Mouse (Mus musculus): ENCODE results near the gene Tmem164. TPM values are rescaled to one million over a fixed set of nuclear protein-coding genes. Genes with fewer than 3 reads are reported as not detected.

Gene Tmem164
- polyA plus RNA-seq, 1 experiment from 2014 or later, result 42.9 TPM

DNA sequence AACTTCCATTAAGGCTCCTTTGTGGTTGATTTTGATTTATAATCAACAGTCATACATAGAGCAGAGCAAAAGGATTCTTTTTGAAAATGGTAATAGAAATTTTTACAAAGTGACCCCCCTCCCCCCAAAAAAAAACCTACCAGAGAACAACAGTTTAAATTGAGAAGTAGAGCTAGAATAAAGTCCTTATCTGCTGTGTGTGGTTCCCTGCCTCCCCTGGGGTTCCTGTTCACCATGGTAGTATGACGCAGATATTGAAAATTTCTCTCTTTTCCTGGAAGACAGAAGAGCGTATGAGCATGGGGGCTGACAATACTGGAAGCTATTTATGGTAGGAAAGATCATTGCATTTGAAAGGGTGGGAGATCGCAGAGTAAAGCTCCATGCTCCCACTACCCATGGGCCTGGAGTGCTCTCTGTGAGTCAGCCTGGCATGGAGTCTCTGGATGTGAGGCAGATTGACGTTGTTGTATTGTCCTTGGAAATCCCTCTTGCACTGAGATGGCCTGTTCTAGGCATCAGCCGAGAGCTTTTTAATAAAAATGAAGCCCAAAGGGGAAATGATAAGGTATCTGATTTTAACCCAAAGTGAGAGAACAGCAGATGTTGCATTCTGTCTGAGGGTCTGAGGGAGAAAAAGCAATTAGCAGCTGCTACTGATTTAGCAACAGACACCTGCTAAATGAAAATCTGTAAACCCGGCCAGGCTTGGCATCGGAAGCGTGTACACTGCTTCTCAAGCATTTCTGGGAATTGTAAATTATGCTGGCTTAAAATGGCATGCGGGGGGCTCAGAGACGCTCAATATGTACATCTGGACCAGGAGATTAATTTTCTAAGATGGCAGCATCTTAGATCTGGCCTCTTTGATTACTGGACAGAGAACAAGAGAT lies 105.2 kb downstream of the Tmem164 start:
- Histone ChIP-seq H3K27me3 (ENCODE audit: insufficient read depth, poor library complexity, severe bottlenecking) (peaks cover 12% of the 10 kb centered on the region), H3K4me1 (replicated peaks) (no peaks in the 10 kb centered on the region), H3K9me3 (no peaks in the 10 kb centered on the region), H3K4me3 (no peak overlapping the region), H3K36me3 (peaks cover 6% of the 10 kb centered on the region; the same call in 1 of the 2 replicates), H3K27ac (no peak overlapping the region)
- WGBS, result 88% methylated on average over 10 of the region's 10 CpGs
- DNase-seq (ENCODE audit: low spot score), result no peak

DNA sequence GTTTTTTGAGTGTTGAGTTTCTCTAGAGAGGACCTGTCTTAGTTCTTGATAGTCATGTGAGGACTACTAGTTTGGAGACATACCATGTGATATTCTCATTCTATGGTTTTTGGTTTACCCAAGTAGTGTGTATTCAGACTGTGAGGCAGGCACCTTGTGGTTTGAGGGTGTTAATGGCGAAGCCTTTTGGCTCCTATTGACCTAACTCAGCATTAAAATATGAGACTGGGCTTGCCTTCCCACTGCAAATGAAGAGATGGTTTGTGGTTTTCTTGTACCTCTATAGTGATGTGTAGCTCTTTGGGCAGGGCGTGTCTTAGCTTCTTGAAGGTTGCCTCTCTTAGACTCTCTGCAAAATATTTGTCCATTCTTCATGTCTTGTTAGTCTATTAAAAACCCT lies 111.0 kb downstream of the Tmem164 start:
- 87% methylated on average over 2 of the region's 2 CpGs for WGBS

DNA sequence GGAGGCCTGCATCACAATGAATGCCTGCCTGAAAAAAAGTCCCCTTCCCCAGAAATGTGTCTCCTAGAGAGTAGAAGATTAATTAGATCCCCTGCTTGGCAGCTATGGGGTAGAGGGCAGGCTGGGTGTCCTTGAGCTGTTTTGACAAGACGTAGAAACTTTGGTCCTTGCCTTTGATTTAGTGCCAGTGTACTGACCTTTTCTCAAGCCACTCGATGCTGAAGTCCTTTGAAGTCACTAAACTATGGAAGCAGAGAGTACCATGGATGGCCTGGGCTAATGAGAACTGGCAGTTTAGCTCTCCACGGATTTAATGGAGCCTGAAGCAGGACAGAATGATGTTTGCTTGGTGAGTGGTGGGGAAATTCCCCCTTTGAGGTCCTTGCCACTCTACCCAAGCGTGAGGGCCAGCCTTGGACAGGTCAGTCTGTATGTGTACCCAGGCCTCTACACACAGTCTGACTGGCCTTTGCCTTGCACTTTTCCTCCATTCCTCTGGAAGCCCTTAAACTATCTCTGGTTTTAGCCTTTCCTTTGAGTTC lies 112.9 kb downstream of the Tmem164 start:
- peaks cover 15% of the 10 kb centered on the region for H3K27me3 ChIP-seq (ENCODE audit: insufficient read depth, poor library complexity, severe bottlenecking)
- 69% methylated on average over 4 of the region's 4 CpGs for WGBS
- no peaks in the 10 kb centered on the region for H3K36me3 ChIP-seq
- H3K4me1 ChIP-seq (replicated peaks), result no peaks in the 10 kb centered on the region
- H3K27ac ChIP-seq, result no peak overlapping the region
- no peak for DNase-seq (ENCODE audit: low spot score)
- H3K9me3 ChIP-seq, result no peaks in the 10 kb centered on the region
- no peak overlapping the region for H3K4me3 ChIP-seq

More for the DNA sequence above, 111.0 kb downstream of the Tmem164 start:
- Histone ChIP-seq H3K4me1 (replicated peaks) (no peaks in the 10 kb centered on the region), H3K4me3 (no peak overlapping the region), H3K27me3 (ENCODE audit: insufficient read depth, poor library complexity, severe bottlenecking) (peaks cover 27% of the 10 kb centered on the region), H3K36me3 (no peaks in the 10 kb centered on the region), H3K27ac (no peak overlapping the region), H3K9me3 (no peaks in the 10 kb centered on the region)
- no peak for DNase-seq (ENCODE audit: low spot score)

DNA sequence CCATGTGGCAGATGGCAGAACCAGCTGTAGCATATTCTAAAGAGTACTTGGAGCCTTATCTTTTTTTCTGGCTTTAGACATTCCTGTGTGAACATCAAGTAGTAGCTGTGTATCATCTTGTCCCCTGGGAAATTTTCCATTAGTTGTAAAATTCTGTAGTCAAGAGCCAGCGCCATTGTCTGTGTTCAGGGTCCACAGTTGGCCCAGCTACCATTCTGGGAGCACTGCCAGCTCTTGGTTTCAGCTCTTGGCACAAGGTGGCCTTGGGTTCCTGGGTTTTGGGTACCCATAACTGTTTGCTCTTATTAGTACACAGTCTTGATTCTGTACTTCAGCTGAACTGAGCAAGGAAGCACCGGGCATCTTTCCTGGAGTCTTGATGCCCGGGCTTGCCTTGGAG lies 123.4 kb downstream of the Tmem164 start:
- H3K27me3 ChIP-seq (ENCODE audit: insufficient read depth, poor library complexity, severe bottlenecking), result peaks cover 10% of the 10 kb centered on the region; the same call in 1 of the 2 replicates
- H3K27ac ChIP-seq, result no peak overlapping the region
- WGBS, result 91% methylated on average over 3 of the region's 3 CpGs
- no peaks in the 10 kb centered on the region for H3K4me1 ChIP-seq (replicated peaks)
- no peaks in the 10 kb centered on the region for H3K36me3 ChIP-seq
- no peak for DNase-seq (ENCODE audit: low spot score)
- H3K4me3 ChIP-seq, result no peak overlapping the region
- H3K9me3 ChIP-seq, result no peaks in the 10 kb centered on the region

DNA sequence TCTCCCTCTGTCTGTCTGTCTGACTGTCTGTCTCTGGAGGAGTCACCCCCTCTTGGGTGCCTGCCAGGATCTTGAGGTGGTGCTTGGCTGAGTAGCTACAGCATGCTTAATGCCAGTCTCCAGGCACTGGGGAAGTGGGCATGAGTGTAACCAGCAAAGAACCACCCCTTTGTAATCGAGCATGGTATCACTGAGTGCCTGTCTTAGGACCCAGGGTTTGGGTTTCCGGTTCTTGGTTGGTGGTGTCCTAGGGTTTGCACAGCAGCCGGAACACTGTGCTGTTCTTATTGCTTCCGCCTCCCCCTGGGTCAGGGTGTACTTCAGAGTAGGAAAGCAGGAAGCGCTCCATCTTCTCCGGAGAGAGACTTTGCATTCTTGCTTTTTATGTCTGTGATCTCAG lies 124.9 kb downstream of the Tmem164 start:
- H3K9me3 ChIP-seq, result no peaks in the 10 kb centered on the region
- no peak for DNase-seq (ENCODE audit: low spot score)
- no peaks in the 10 kb centered on the region for H3K36me3 ChIP-seq
- H3K27ac ChIP-seq, result no peak overlapping the region
- H3K4me1 ChIP-seq (replicated peaks), result no peaks in the 10 kb centered on the region
- WGBS, result 80% methylated on average over 6 of the region's 6 CpGs
- no peak overlapping the region for H3K4me3 ChIP-seq
- H3K27me3 ChIP-seq (ENCODE audit: insufficient read depth, poor library complexity, severe bottlenecking), result peaks cover 10% of the 10 kb centered on the region; the same call in 1 of the 2 replicates

GRCm38 (mm10) chrX:142806620-142807061 lies 125.4 kb downstream of the Tmem164 start:
- Histone ChIP-seq H3K27ac (no peak overlapping the region), H3K27me3 (ENCODE audit: insufficient read depth, poor library complexity, severe bottlenecking) (peaks cover 10% of the 10 kb centered on the region; the same call in 1 of the 2 replicates), H3K4me3 (no peak overlapping the region), H3K4me1 (replicated peaks) (no peaks in the 10 kb centered on the region), H3K36me3 (no peaks in the 10 kb centered on the region), H3K9me3 (no peaks in the 10 kb centered on the region)
- 46% methylated on average over 10 of the region's 10 CpGs for WGBS
- no peak for DNase-seq (ENCODE audit: low spot score)

DNA sequence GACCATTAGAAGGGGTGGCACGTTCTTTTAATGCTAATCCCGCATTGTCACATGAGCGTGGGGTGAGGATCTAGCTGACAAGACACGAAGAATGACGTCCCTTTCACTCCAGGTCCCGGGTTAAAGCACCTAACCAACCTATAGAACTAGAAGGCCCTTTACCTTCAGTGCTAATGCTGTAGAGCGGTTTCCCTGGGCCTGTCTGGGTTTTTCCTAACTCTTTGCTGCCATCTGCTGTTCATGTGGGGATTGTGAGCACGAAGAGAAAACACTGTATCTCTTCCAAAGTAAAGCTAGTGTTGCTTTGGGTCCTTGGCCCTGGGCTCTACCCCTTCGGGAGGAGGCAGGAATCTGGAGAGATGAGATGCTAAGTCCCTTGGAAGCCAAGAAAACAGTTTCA lies 127.2 kb downstream of the Tmem164 start:
- Histone ChIP-seq H3K27ac (no peak overlapping the region), H3K9me3 (no peaks in the 10 kb centered on the region), H3K4me3 (no peak overlapping the region), H3K36me3 (no peaks in the 10 kb centered on the region), H3K4me1 (replicated peaks) (no peaks in the 10 kb centered on the region), H3K27me3 (ENCODE audit: insufficient read depth, poor library complexity, severe bottlenecking) (peaks cover 10% of the 10 kb centered on the region; the same call in 1 of the 2 replicates)
- 50% methylated on average over 9 of the region's 9 CpGs for WGBS
- peak; percentile 23 for DNase-seq (ENCODE audit: low spot score)

DNA sequence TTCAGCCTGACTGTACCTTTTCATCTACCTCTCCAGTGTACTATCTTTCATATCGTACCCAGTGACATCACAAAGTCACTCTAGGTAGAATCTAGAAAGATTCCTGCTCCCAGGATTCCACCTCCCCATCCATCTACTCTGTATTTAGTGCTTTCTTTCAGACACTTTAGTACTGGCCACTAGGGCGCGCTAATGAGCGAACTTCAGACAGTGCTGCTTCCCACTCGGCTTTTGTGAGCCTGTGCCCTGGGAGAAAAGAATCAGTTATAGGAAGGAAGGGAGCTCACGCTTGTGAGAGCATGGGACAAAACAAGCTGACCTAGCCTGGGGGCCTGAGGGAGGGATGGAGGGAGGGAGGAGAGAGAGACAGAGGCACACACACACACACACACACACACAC lies 131.9 kb downstream of the Tmem164 start:
- DNase-seq (ENCODE audit: low spot score), result peak; percentile 39
- Histone ChIP-seq H3K4me1 (replicated peaks) (no peaks in the 10 kb centered on the region), H3K9me3 (no peaks in the 10 kb centered on the region), H3K36me3 (no peaks in the 10 kb centered on the region), H3K27ac (no peak overlapping the region), H3K27me3 (ENCODE audit: insufficient read depth, poor library complexity, severe bottlenecking) (peaks cover 6% of the 10 kb centered on the region; the same call in 1 of the 2 replicates), H3K4me3 (no peak overlapping the region)
- WGBS, result 15% methylated on average over 6 of the region's 6 CpGs

DNA sequence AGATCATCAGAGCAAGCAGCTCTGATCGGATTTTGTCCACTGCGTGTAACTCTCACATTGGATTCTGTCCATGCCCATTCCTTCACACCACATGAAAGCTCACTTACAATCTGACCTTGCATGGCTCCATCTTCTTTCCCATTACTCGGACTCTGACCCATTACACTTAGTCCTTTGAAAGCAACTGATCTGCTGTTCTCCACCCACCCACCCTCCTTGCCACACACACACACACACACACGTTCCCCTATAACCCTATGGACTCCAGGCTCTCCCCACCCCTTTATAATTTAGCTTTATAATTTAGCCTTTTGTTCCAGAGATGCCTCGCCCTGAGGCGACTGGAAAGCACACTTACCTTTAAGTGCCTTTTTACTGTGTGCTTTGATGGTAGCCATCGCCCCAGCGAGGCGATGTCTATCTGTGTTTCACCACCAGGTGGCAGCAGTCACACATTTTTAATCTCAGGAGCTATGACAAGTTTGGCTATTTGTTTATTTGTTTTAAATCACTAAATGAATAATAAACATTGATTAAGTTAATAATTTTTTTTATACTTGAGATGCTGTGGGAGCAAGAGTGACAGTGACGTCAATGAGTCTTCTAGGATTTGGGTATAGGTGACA lies 137.0 kb downstream of the Tmem164 start:
- Histone ChIP-seq H3K4me1 (replicated peaks) (no peaks in the 10 kb centered on the region), H3K27me3 (ENCODE audit: insufficient read depth, poor library complexity, severe bottlenecking) (peaks cover 11% of the 10 kb centered on the region; the same call in 1 of the 2 replicates), H3K4me3 (no peak overlapping the region), H3K27ac (no peak overlapping the region), H3K9me3 (no peaks in the 10 kb centered on the region), H3K36me3 (no peaks in the 10 kb centered on the region)
- WGBS, result 44% methylated on average over 10 of the region's 10 CpGs
- peak; percentile 16 for DNase-seq (ENCODE audit: low spot score)

GRCm38 (mm10) chrX:142821239-142821638 lies 140.0 kb downstream of the Tmem164 start:
- Histone ChIP-seq H3K4me3 (no peak overlapping the region), H3K27me3 (ENCODE audit: insufficient read depth, poor library complexity, severe bottlenecking) (peaks cover 8% of the 10 kb centered on the region; the same call in 1 of the 2 replicates), H3K9me3 (no peaks in the 10 kb centered on the region), H3K4me1 (replicated peaks) (no peaks in the 10 kb centered on the region), H3K27ac (no peak overlapping the region), H3K36me3 (no peaks in the 10 kb centered on the region)
- DNase-seq (ENCODE audit: low spot score), result no peak
- WGBS, result 85% methylated on average over 6 of the region's 6 CpGs

DNA sequence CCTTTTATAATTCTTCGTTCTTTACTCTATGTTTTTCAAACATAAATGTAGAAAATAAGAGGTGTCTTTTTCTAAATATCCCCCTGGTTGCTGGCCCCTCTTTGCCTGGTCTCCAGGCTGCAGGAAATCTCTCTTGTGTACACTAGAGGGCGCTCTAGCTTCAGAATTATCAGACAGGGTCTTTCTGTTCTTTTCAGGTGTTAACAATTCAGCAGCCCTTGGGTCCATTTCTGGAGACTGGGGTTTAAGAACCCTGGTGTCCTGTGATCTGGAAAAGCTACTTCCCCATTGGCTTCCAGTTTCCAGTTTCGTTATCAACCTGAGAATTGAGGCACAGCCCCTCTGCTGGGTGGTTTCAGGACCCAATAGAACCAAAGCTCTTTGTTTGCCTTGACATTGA lies 140.6 kb downstream of the Tmem164 start:
- Histone ChIP-seq H3K36me3 (no peaks in the 10 kb centered on the region), H3K27me3 (ENCODE audit: insufficient read depth, poor library complexity, severe bottlenecking) (peaks cover 8% of the 10 kb centered on the region; the same call in 1 of the 2 replicates), H3K9me3 (no peaks in the 10 kb centered on the region), H3K4me3 (no peak overlapping the region), H3K27ac (no peak overlapping the region), H3K4me1 (replicated peaks) (no peaks in the 10 kb centered on the region)
- WGBS, result 37% methylated on average over 3 of the region's 3 CpGs
- no peak for DNase-seq (ENCODE audit: low spot score)

- 83% methylated on average over 1 of the region's 1 CpGs for WGBS
- H3K27me3 ChIP-seq (ENCODE audit: insufficient read depth, poor library complexity, severe bottlenecking), result peaks cover 18% of the 10 kb centered on the region
- DNase-seq (ENCODE audit: low spot score), result no peak
Measured at GRCm38 (mm10) chrX:142825309-142825708, 144.1 kb downstream of the Tmem164 start.

GRCm38 (mm10) chrX:142827644-142828043 lies 146.4 kb downstream of the Tmem164 start:
- Histone ChIP-seq H3K36me3 (no peaks in the 10 kb centered on the region), H3K4me1 (replicated peaks) (no peaks in the 10 kb centered on the region), H3K4me3 (no peak overlapping the region), H3K27ac (no peak overlapping the region), H3K27me3 (ENCODE audit: insufficient read depth, poor library complexity, severe bottlenecking) (peaks cover 26% of the 10 kb centered on the region), H3K9me3 (no peaks in the 10 kb centered on the region)
- 50% methylated on average over 1 of the region's 1 CpGs for WGBS
- DNase-seq (ENCODE audit: low spot score), result no peak

More at GRCm38 (mm10) chrX:142825309-142825708, 144.1 kb downstream of the Tmem164 start:
- H3K27ac ChIP-seq, result no peak overlapping the region
- no peaks in the 10 kb centered on the region for H3K36me3 ChIP-seq
- H3K4me1 ChIP-seq (replicated peaks), result no peaks in the 10 kb centered on the region
- H3K4me3 ChIP-seq, result no peak overlapping the region
- H3K9me3 ChIP-seq, result no peaks in the 10 kb centered on the region

All from hindbrain, embryonic 10.5 days (tissue).